Mouse (Mus musculus): Measurements from ENCODE around the gene Krtap5-4. TPM values are rescaled to one million over a fixed set of nuclear protein-coding genes. Genes with fewer than 3 reads are reported as not detected.
"Not testable (repeated sequence)": the region's sequence is repeated elsewhere in the genome, so short reads cannot be mapped to it uniquely, and the experiment has no call there.

The Krtap5-4 gene
- polyA plus RNA-seq, 1 experiment = not detected

DNA sequence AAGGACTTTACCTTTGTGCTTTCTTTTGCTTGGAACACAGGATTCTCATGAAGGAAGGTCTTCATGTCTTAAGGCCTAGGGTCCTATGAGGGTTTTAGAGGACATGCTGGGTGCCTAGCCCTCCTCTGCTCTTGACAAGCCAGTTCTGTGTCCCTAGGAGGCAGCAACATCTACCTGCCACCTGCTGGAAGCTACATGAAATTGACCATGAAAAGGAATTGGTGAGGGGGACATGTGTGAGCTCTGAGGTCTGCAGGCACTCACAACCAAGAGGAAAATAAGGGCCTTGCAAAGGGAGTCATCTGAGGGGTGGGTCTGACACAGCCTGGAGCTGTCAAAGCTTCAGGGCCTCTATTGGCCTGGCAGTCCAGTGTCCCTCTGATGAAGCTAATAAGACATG is 7.9 kb upstream of the Krtap5-4 start:
- TF ChIP-seq CTCF (IDR thresholded peaks at IDR 0.05; ENCODE audit: borderline replicate concordance, extremely low read depth, insufficient read depth, insufficient read length) = peak; percentile 21; the same call in 1 of the 2 replicates
- TF ChIP-seq POLR2A (IDR thresholded peaks at IDR 0.05; ENCODE audit: borderline replicate concordance, extremely low read depth, insufficient read depth, insufficient read length, poor library complexity, severe bottlenecking) = no peak
- no peak for DNase-seq (ENCODE audit: low read depth)

DNA sequence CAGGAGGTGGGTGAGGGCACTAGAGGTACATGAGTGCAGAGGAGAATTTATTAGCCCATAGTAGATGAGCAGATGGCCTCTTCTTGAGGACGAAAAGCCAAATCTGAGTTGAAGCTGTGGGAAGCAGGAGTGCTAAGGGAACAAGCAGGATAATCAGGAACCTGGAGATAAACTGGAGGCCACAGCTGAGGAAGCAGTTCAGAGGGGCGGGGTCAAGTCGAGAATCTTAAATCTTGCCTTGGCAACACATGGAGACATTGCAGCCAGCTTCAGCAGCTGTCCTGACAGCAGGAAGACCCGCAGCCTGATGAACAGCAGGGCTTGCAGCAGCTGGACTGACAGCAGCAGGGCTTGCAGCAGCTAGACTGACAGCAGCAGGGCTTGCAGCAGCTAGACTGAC is 7.2 kb upstream of the Krtap5-4 start:
- not testable (repeated sequence) for DNase-seq (ENCODE audit: low read depth)

DNA sequence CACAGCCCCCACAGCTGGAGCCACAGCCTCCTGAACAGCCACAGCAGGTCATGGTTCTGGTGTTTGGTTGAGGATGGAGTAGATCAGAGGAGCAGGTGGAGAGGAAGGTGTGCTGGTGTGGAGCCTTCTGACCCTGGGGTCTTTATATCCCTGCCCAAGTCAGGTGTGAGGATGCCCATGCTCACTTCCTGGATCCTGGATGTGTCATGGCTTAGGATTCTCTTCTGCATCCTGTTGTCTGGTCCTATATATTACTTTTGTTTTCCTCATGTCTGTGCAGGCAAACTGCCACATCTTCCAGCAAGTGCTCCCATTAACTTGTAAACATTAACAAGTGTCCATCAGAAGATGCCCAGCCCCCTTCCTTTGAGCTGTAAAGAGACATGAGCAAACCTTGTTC is 6.3 kb upstream of the Krtap5-4 start, which contains the start of gene Krtap5-1:
Krtap5-1 (minus strand) TSS at position 101 of the 400 bp plus-strand sequence.
- DNase-seq (ENCODE audit: low read depth) = not testable (repeated sequence)

DNA sequence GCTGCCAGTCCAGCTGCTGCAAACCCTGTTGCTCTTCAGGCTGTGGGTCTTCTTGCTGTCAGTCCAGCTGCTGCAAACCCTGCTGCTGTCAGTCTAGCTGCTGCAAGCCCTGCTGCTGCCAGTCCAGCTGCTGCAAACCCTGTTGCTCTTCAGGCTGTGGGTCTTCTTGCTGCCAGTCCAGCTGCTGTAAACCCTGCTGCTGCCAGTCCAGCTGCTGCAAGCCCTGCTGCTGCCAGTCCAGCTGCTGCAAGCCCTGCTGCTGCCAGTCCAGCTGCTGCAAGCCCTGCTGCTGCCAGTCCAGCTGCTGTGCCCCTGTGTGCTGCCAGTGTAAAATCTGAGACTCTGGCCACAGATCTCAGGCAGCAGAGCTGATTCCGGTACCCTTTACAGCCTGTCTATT is 580 bp downstream of the Krtap5-4 start:
- not testable (repeated sequence) for DNase-seq (ENCODE audit: low read depth)

DNA sequence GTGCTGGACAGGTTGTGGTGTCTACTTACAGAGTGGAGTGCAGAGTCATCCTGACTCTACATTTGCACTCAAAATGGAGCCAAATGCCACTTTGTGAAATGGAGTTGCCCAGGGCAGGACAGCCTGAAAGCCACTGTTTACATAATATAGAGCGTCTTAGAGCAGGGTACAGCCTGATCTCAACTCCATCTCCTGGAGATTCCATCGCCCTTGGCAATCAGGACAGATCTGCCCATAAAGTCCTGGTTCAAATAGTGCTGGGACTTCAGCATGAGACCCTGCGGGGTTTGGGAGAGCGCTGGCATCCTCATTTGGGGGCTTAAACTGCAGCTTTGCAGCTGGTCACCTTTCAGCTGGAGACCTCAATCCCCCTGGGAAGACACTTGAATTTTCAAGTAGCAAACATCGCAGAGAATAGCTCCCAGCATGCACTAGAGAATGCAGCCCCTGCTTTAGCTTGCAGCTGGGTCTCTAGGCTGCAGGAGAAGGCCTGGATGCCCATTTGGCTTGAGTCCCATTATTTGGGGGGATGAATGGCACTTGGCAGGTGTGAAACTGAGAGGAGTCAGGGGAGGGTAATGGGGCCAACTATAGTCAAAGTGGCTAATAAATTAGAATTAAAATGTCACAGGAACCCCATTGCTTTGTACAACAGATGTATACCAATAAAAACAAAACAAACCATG is 11.4 kb downstream of the Krtap5-4 start:
- DNase-seq (ENCODE audit: low read depth) = peak; percentile 84
- TF ChIP-seq POLR2A (IDR thresholded peaks at IDR 0.05; ENCODE audit: borderline replicate concordance, extremely low read depth, insufficient read depth, insufficient read length, poor library complexity, severe bottlenecking) (no peak), CTCF (IDR thresholded peaks at IDR 0.05; ENCODE audit: borderline replicate concordance, extremely low read depth, insufficient read depth, insufficient read length) (no peak)

DNA sequence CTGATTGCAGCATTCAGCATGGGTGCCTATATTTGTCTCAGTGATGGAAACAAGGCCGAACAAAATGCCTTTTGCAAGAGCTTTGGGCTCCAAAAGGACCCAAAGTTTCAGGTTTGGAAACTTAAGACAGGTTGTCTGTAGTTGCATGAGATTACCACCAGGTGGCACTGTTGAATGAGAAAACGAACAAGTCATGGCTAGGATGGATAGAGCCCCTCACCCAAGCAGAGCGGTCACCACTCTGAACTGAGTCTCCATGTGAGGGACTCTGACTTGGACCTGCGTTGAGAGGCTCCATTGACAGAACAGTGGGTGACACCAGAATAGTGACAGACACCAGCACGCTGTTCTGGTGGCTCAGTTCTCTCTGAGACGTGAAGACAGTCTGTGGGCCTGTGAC is 13.2 kb downstream of the Krtap5-4 start:
- TF ChIP-seq POLR2A (IDR thresholded peaks at IDR 0.05; ENCODE audit: borderline replicate concordance, extremely low read depth, insufficient read depth, insufficient read length, poor library complexity, severe bottlenecking) = no peak
- peak; percentile 64; the same call in 1 of the 2 replicates for TF ChIP-seq CTCF (IDR thresholded peaks at IDR 0.05; ENCODE audit: borderline replicate concordance, extremely low read depth, insufficient read depth, insufficient read length)

DNA sequence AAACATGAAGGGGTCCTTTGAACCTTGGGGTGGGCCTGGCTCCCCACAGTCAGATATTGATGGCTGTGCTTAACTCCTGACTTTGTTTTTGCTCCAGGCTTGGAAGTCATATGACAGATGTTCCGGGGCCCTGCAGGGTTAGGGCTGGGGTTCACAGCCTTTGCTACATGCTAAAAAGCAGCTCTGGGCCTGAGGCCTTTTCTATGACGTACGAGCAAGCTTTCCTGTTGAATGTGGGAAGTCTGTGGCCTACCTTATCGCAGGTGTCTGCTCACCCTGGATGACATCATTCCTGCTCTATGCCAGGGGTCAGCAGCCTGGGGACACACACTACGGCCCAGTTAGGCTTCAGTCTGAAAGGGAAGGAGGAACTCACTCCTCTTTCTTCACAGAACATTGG is 13.9 kb downstream of the Krtap5-4 start:
- TF ChIP-seq POLR2A (IDR thresholded peaks at IDR 0.05; ENCODE audit: borderline replicate concordance, extremely low read depth, insufficient read depth, insufficient read length, poor library complexity, severe bottlenecking) = no peak
- TF ChIP-seq CTCF (IDR thresholded peaks at IDR 0.05; ENCODE audit: borderline replicate concordance, extremely low read depth, insufficient read depth, insufficient read length) = no peak

More for the DNA sequence above, 13.2 kb downstream of the Krtap5-4 start:
- DNase-seq (ENCODE audit: low read depth) = peak; percentile 79

DNA sequence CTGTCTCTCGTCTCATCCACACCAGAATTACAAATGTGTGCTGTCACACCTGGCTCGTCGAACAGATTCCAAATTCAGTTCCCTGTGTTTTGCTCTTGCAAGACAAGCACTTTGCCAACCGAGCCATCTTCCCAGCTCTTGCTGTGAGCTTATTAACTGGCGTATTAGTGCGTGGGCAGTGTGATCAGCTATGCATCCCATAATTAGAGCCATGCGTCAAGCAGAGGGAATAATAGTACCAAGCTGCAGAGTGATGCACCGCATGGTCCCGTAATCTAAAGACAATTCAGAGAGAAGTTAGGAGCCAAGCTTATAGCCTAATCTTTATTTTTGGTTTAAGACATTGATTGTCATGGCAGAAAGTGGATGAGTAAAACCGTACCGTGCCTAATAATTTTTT is 15.8 kb downstream of the Krtap5-4 start:
- peak; percentile 42 for DNase-seq (ENCODE audit: low read depth)
- no peak for TF ChIP-seq POLR2A (IDR thresholded peaks at IDR 0.05; ENCODE audit: borderline replicate concordance, extremely low read depth, insufficient read depth, insufficient read length, poor library complexity, severe bottlenecking)
- no peak for TF ChIP-seq CTCF (IDR thresholded peaks at IDR 0.05; ENCODE audit: borderline replicate concordance, extremely low read depth, insufficient read depth, insufficient read length)

More for the DNA sequence above, 13.9 kb downstream of the Krtap5-4 start:
- DNase-seq (ENCODE audit: low read depth) = no peak

DNA sequence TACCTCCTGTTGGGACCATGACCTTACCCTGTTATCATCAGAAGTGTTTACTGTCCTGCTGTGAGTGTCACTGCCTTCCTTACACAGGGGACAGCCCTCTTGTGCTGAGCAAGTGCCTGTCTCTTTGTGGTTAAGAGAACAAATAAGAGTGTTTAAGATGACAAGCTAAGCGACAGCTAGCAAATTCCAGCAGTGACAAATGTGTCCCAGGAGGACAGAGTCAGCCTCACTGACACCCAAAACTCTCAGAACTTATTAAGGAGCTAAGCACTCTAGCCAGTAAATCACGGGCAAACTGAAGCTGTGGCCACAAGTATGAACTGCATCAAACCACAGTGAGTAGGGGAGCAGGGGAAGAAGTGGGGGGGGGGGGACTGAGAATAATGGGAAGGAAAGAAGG is 17.6 kb downstream of the Krtap5-4 start:
- DNase-seq (ENCODE audit: low read depth) = no peak
- TF ChIP-seq CTCF (IDR thresholded peaks at IDR 0.05; ENCODE audit: borderline replicate concordance, extremely low read depth, insufficient read depth, insufficient read length) (no peak), POLR2A (IDR thresholded peaks at IDR 0.05; ENCODE audit: borderline replicate concordance, extremely low read depth, insufficient read depth, insufficient read length, poor library complexity, severe bottlenecking) (no peak)

DNA sequence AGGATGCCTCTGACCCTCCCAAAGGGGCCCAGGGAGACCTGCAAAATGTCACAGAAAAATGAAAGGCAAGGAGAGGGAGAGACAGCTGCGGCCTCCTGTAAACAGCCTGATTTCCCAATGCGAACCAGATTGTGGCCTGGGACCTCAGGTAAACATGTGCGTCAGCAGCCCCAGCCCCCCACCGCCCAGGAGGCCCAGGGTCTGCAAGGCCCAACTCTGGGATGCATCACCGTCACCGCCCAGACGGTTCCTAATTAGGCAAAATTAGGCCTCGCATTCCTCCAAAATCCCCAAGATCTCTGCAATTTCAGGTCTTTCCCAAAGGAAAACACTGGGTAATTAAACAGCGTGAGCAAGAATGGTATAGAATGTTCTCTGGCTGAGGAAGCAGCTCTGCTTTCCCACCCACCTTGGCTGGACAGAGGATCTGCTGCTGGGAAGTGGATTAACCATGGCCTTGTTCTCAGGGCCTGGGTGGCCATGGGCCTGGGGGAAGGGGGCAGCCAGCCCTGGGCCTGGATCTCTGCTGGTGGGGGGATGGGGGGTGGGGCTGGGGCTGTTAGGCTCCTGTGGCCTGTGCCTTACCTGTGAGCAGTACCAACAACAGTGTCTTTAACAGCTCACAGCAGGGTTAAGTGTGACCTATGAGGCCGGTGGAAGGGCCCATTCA is 18.4 kb downstream of the Krtap5-4 start:
- DNase-seq (ENCODE audit: low read depth) = not testable (repeated sequence)

DNA sequence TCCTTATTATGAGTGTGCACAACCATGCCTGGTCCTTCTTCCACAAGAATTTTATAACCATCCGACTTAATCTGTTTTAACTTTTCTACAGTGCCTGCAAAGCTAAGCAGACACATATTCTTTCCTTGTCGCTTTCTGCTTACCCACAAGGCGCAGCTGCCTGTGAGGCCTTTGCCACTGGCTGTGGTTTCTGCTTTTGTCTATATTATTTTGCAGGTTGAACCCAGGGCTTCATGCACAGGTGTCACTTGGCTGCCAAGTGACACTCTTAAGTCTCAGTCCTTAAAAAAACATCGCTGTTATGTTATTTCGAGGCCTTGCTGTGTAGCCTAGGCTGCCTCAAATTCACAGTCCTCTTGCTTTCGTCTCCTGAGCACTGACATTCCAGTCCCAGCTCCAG is 19.3 kb downstream of the Krtap5-4 start:
- DNase-seq (ENCODE audit: low read depth) = no peak
- TF ChIP-seq POLR2A (IDR thresholded peaks at IDR 0.05; ENCODE audit: borderline replicate concordance, extremely low read depth, insufficient read depth, insufficient read length, poor library complexity, severe bottlenecking) (no peak), CTCF (IDR thresholded peaks at IDR 0.05; ENCODE audit: borderline replicate concordance, extremely low read depth, insufficient read depth, insufficient read length) (no peak)

DNA sequence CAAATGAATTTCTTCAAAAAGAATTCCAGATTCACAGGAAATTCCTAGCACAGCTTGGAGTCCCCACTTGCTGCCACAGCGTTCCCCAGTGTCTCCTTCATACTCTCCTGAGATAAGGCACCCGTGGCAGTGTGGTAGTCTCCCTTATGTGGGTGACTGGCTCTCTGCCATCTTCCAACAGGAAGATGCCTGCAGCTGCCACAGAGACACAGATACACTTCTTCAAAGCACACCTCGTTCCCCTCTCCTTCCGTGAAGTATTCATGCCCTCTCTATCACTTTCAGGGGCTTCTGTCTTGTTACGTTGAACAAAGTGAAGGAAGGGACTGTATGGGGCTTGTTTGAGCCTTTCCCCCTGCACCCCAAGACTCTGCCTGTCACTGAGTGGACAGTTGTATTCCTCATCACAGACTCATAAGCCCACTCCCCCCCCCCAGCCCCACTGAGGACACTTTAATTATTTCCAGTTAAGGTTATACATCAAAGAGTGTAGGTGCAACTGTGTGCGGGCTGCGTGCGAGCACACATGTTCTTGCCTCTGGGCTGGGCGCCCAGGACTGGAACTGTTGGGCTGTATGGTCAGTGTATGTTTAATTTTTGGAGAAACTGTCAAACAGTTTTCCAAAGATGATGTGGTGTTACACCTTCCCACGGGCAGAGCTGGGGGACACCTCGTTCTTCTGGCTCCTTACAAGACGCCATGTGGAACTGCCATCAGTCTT is 20.2 kb downstream of the Krtap5-4 start:
- DNase-seq (ENCODE audit: low read depth) = no peak
- no peak for TF ChIP-seq POLR2A (IDR thresholded peaks at IDR 0.05; ENCODE audit: borderline replicate concordance, extremely low read depth, insufficient read depth, insufficient read length, poor library complexity, severe bottlenecking)
- no peak for TF ChIP-seq CTCF (IDR thresholded peaks at IDR 0.05; ENCODE audit: borderline replicate concordance, extremely low read depth, insufficient read depth, insufficient read length)
